Mouse (Mus musculus) left cerebral cortex, postnatal 10 days (tissue): ENCODE measurements around the gene Olfr1240. TPM values are rescaled to one million over a fixed set of nuclear protein-coding genes. Genes with fewer than 3 reads are reported as not detected.

Experiments used
- DNase-seq, 2 experiments: peaks; one replicate each; pipeline ENCODE4 v3.0.0; 2021 to 2022; ENCODE audit warnings: low spot score in 2 of 2, mixed read lengths in 1 of 2; ENCODE audit errors: extremely low spot score in 1 of 2
- intact Hi-C: fragments of 180-260 bp; cut with DNase I; formaldehyde crosslinking; loops from one replicate; pipeline ENCODE4 v1.15.1; 2025
- total RNA-seq, 2 experiments: library from RNA; stranded (reverse); gene quantifications; 2 replicates each; pipeline ENCODE4 v1.2.3; 2021

The Olfr1240 gene
- total RNA-seq: not detected

GRCm38 (mm10) chr2:89442900-89443299, at the start of gene Olfr1240:
TSS of gene Olfr1240 (minus strand) at chr2:89443000.
- intact Hi-C loops: no loop called here
- no peak for DNase-seq

- DNase-seq: no peak
- intact Hi-C loops: no loop called here
These were observed 44.2 kb upstream of the Olfr1240 start, which contains the start of gene Olfr1241 for GRCm38 (mm10) chr2:89487026-89487425. TSS of gene Olfr1241 (minus strand) at chr2:89487126.

- intact Hi-C loops: no loop called here
- no peak for DNase-seq
These were observed 22.5 kb downstream of the Olfr1240 start, which contains the start of gene Olfr1239 for GRCm38 (mm10) chr2:89420307-89420706. TSS of gene Olfr1239 (minus strand) at chr2:89420407.

GRCm38 (mm10) chr2:89414557-89414956, 28.2 kb downstream of the Olfr1240 start:
- intact Hi-C loops: no loop called here
- no peak for DNase-seq

GRCm38 (mm10) chr2:89409576-89409975, 33.2 kb downstream of the Olfr1240 start, which contains the start of gene Olfr1238:
TSS of gene Olfr1238 (minus strand) at chr2:89409676.
- intact Hi-C loops: no loop called here
- DNase-seq: no peak

GRCm38 (mm10) chr2:89400882-89401281, 41.9 kb downstream of the Olfr1240 start:
- no peak for DNase-seq
- intact Hi-C loops: no loop called here

Other genes with a start within 250 kb of the Olfr1240 start
- not detected for gene Olfr1226, start 243.0 kb downstream of the Olfr1240 start, total RNA-seq
- gene Olfr1228, start 188.9 kb downstream of the Olfr1240 start, total RNA-seq: not detected
- gene Olfr1229, start 155.0 kb downstream of the Olfr1240 start, total RNA-seq: not detected
- not detected for gene Olfr1230, start 145.7 kb downstream of the Olfr1240 start, total RNA-seq
- gene Olfr1231, start 135.9 kb downstream of the Olfr1240 start, total RNA-seq: not detected
- gene Olfr1232, start 113.3 kb downstream of the Olfr1240 start, total RNA-seq: not detected
- not detected for gene Olfr1233, start 100.6 kb downstream of the Olfr1240 start, total RNA-seq
- not detected for gene Olfr1234, start 78.1 kb downstream of the Olfr1240 start, total RNA-seq
- gene Olfr1238, start 33.3 kb downstream of the Olfr1240 start, total RNA-seq: not detected
- gene Olfr1239, start 22.6 kb downstream of the Olfr1240 start, total RNA-seq: not detected
- not detected for gene Olfr1241, start 44.1 kb upstream of the Olfr1240 start, total RNA-seq
- not detected for gene Olfr1242, start 55.3 kb upstream of the Olfr1240 start, total RNA-seq
- gene Olfr1243, start 88.5 kb upstream of the Olfr1240 start, total RNA-seq: not detected
- gene Olfr1245, start 135.4 kb upstream of the Olfr1240 start, total RNA-seq: not detected
- not detected for gene Olfr1246, start 150.2 kb upstream of the Olfr1240 start, total RNA-seq
- gene Olfr1247, start 171.1 kb upstream of the Olfr1240 start, total RNA-seq: under 1 TPM; 0.16 to 0.17 TPM
- gene Olfr1248, start 175.2 kb upstream of the Olfr1240 start, total RNA-seq: not detected
- gene Olfr1249, start 192.0 kb upstream of the Olfr1240 start, total RNA-seq: not detected
- under 1 TPM; 0.06 to 0.10 TPM for gene Olfr1250, start 218.5 kb upstream of the Olfr1240 start, total RNA-seq
- gene Olfr1251, start 228.9 kb upstream of the Olfr1240 start, total RNA-seq: not detected